In the genomic region with DNA sequence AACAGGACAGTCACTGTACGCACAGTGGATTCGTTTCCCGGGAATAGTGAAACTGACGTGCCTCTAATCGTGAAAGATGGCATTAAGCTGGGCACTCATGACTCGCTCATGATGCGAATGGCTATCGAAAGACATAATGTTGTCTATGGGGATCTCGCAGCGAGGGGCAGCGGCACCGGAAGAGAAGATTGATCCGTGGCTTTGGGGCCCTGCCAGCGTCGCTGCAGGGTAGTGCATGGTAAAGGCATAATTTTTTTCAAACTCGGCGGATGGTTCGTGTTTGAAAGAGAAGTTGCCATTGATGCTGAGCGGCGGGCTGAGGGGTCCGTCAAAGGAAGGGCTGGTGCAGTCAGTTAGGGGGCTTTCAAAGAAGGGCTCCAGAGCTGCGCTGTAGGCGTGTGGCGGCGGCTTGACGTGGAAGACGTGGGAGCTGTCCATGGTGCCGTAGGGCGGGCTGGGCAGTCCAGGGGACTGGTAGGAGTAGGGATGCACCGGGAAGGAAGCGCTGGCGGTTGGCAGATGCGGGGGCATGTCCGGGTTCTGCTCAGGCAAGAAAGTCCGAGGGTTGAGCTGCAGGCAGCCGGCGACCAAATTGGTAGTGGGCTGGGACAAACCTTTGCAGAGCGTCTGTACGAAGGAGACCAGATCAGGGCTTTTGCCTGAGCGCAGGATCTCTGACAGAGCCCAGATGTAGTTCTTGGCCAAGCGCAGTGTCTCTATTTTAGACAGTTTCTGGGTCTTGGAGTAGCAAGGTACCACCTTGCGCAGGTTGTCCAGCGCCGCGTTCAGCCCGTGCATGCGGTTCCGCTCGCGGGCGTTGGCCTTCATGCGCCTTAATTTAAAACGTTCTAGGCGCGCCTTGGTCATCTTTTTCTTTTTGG, we compare ENCODE assay signal across 8 mouse cellular contexts. TPM values are rescaled to one million over a fixed set of nuclear protein-coding genes. Genes with fewer than 3 reads are reported as not detected.
DNase-seq lines count a peak whose midpoint lies in the region; ATAC-seq and TF ChIP-seq lines count a peak whose summit lies in the region.

No protein-coding gene starts in this region.

- H3K4me3 ChIP-seq in gastrocnemius, adult 2 months, result peak overlapping the region; percentile 67
- H3K4me3 ChIP-seq in intestine, embryonic 14.5 days (ENCODE audit: low read depth, low read length), result peak overlapping the region; percentile 38
- peak overlapping the region; percentile 30 for H3K4me3 ChIP-seq in limb, embryonic 11.5 days (ENCODE audit: low read depth, low read length)
- peak overlapping the region; percentile 38 for H3K4me3 ChIP-seq in small intestine, adult 2 months (ENCODE audit: low read depth, low read length)

- no peak for TF ChIP-seq POLR2A in small intestine, adult 2 months (IDR thresholded peaks at IDR 0.05; ENCODE audit: low read depth, low read length)

- H3K27ac ChIP-seq in gastrocnemius, adult 2 months, result no peak overlapping the region
- no peak overlapping the region for H3K27ac ChIP-seq in intestine, embryonic 14.5 days (ENCODE audit: low read depth)
- no peak overlapping the region for H3K27ac ChIP-seq in limb, embryonic 11.5 days (replicated peaks; ENCODE audit: low read depth, low read length)
- no peak overlapping the region for H3K27ac ChIP-seq in small intestine, adult 2 months (ENCODE audit: insufficient read depth, low read depth, low read length)

- DNase-seq in adrenal gland, postnatal 10 days, result peak; percentile 92
- DNase-seq in cerebellum, postnatal 14 days, result peak; percentile 89 to 92
- peak; percentile 59 for DNase-seq in gastrocnemius, adult 2 months
- DNase-seq in intestine, embryonic 14.5 days (ENCODE audit: low spot score), result peak; percentile 96
- DNase-seq in limb, embryonic 11.5 days (ENCODE audit: low spot score), result peak; percentile 94
- peak; percentile 90 for DNase-seq in mesoderm, embryonic 11.5 days (ENCODE audit: low read depth, low spot score)
- DNase-seq in MN1 (ENCODE audit: low spot score), result no peak

- no peak for TF ChIP-seq CTCF in gastrocnemius, adult 2 months (IDR thresholded peaks at IDR 0.05)
- TF ChIP-seq CTCF in small intestine, adult 2 months (IDR thresholded peaks at IDR 0.05; ENCODE audit: extremely low read depth, insufficient read length, insufficient replicate concordance, low read depth, low read length), result no peak

- H3K9me3 ChIP-seq in intestine, embryonic 14.5 days (ENCODE audit: control insufficient read depth, low read length), result no peaks in the 10 kb centered on the region
- H3K9me3 ChIP-seq in limb, embryonic 11.5 days (ENCODE audit: control insufficient read depth, low read length), result no peaks in the 10 kb centered on the region

- H3K4me2 ChIP-seq in intestine, embryonic 14.5 days (ENCODE audit: low read length), result peak overlapping the region; percentile 82
- H3K4me2 ChIP-seq in limb, embryonic 11.5 days (ENCODE audit: low read depth, severe bottlenecking), result peak overlapping the region; percentile 47

- 0 out of 2 replicates have a peak, but pooled peaks cover 2% of the 10 kb centered on the region for H3K4me1 ChIP-seq in intestine, embryonic 14.5 days (replicated peaks; ENCODE audit: control insufficient read depth, insufficient read depth, low read length)
- H3K4me1 ChIP-seq in limb, embryonic 11.5 days (ENCODE audit: control insufficient read depth, insufficient read depth, low read length), result peaks cover 9% of the 10 kb centered on the region; the same call in 1 of the 2 replicates
- peaks cover 4% of the 10 kb centered on the region for H3K4me1 ChIP-seq in small intestine, adult 2 months (ENCODE audit: control insufficient read depth, insufficient read depth, insufficient read length, low read length)

- 3% methylated on average over 55 of the region's 55 CpGs for WGBS in intestine, embryonic 14.5 days
- WGBS in limb, embryonic 11.5 days, result 2% methylated on average over 55 of the region's 55 CpGs
- 8% methylated on average over 55 of the region's 55 CpGs for WGBS in small intestine, adult 2 months

- 0 out of 2 replicates have a peak, but pooled peaks have one; percentile 75 for ATAC-seq in intestine, embryonic 14.5 days (replicated peaks; ENCODE audit: low FRiP score, low TSS enrichment, low read depth)
- ATAC-seq in limb, embryonic 11.5 days (ENCODE audit: insufficient number of reproducible peaks, low FRiP score, low TSS enrichment, low read depth), result peak; percentile 72

- peaks cover 74% of the 10 kb centered on the region for H3K27me3 ChIP-seq in intestine, embryonic 14.5 days (replicated peaks; ENCODE audit: control insufficient read depth, insufficient read depth, low read length)
- H3K27me3 ChIP-seq in limb, embryonic 11.5 days (ENCODE audit: control insufficient read depth, insufficient read depth, low read length), result peaks cover 55% of the 10 kb centered on the region
- H3K27me3 ChIP-seq in small intestine, adult 2 months (ENCODE audit: control insufficient read depth, insufficient read depth, low read length), result peaks cover 42% of the 10 kb centered on the region

- intact Hi-C loops in gastrocnemius, adult 2 months (cut with DNase I), result no loop called here

- no peaks in the 10 kb centered on the region for H3K36me3 ChIP-seq in intestine, embryonic 14.5 days (ENCODE audit: control insufficient read depth, insufficient read depth, low read length)
- H3K36me3 ChIP-seq in limb, embryonic 11.5 days (ENCODE audit: control insufficient read depth, insufficient read depth, low read length), result no peaks in the 10 kb centered on the region
- no peaks in the 10 kb centered on the region for H3K36me3 ChIP-seq in small intestine, adult 2 months (ENCODE audit: control insufficient read depth, insufficient read depth, low read length)

- no peak overlapping the region for H3K9ac ChIP-seq in intestine, embryonic 14.5 days (ENCODE audit: low read length)
- H3K9ac ChIP-seq in limb, embryonic 11.5 days (ENCODE audit: low read length), result no peak overlapping the region

RNA-seq across cellular contexts. Expression of a gene that starts 2.4 kb away (rescaled TPM):
- total RNA-seq in adrenal gland, postnatal 10 days (2021), result under 1 TPM in 1 of 2 experiments, not detected in 1; 0.12 TPM
- total RNA-seq in gastrocnemius, adult 2 months (2021), result not detected
- polyA plus RNA-seq in intestine, embryonic 14.5 days (2014; fragmentation: Nextera tagmentation; extraction: Ambion mirVana), result 0.62 and 2.3 TPM in 2 replicates
- polyA plus RNA-seq in limb, embryonic 11.5 days (2014; fragmentation: Nextera tagmentation; extraction: Ambion mirVana), result 0.20 TPM in 1 of 2 replicates, not detected in the other
- polyA plus RNA-seq in small intestine, adult 2 months (2012; rRNA removed), result 0.89 and 2.6 TPM in 2 replicates

RNA-seq across cellular contexts. Expression of a gene that starts 2.4 kb away (rescaled TPM):
- total RNA-seq in adrenal gland, postnatal 10 days (2021), result 1 to 10 TPM; 6.1 to 6.2 TPM
- under 1 TPM; 0.23 to 0.36 TPM for total RNA-seq in gastrocnemius, adult 2 months (2021)
- polyA plus RNA-seq in intestine, embryonic 14.5 days (2014; fragmentation: Nextera tagmentation; extraction: Ambion mirVana), result 0.64 TPM in 1 of 2 replicates, not detected in the other
- polyA plus RNA-seq in limb, embryonic 11.5 days (2014; fragmentation: Nextera tagmentation; extraction: Ambion mirVana), result 0.30 and 1.0 TPM in 2 replicates
- 0.30 and 0.51 TPM in 2 replicates for polyA plus RNA-seq in small intestine, adult 2 months (2012; rRNA removed)
